In genomic region chr13:59820114-59820513, GRCm38 (mm10) we compare ENCODE assay signal across 8 mouse cellular contexts. TPM values are rescaled to one million over a fixed set of nuclear protein-coding genes. Genes with fewer than 3 reads are reported as not detected.
DNase-seq lines count a peak whose midpoint lies in the region; ATAC-seq and TF ChIP-seq lines count a peak whose summit lies in the region.

No protein-coding gene starts in this region.

- H3K9ac ChIP-seq in forebrain, embryonic 14.5 days (ENCODE audit: low read length) = peak overlapping the region; percentile 46
- H3K9ac ChIP-seq in intestine, postnatal 0 days (ENCODE audit: low read depth, low read length) = no peak overlapping the region

- peaks cover 41% of the 10 kb centered on the region for H3K36me3 ChIP-seq in forebrain, embryonic 14.5 days (ENCODE audit: control insufficient read depth, insufficient read depth, low read length)
- H3K36me3 ChIP-seq in intestine, postnatal 0 days (ENCODE audit: control insufficient read depth, insufficient read depth) = peaks cover 29% of the 10 kb centered on the region
- peaks cover 48% of the 10 kb centered on the region for H3K36me3 ChIP-seq in midbrain, embryonic 10.5 days

- peak overlapping the region; percentile 16; the same call in 1 of the 2 replicates for H3K4me2 ChIP-seq in forebrain, embryonic 14.5 days (ENCODE audit: low read length)
- peak overlapping the region; percentile 66 for H3K4me2 ChIP-seq in intestine, postnatal 0 days (replicated peaks; ENCODE audit: low read depth)

- peak; percentile 38 for DNase-seq in gastrocnemius, adult 18-20 months (ENCODE audit: low spot score)
- no peak for DNase-seq in gastrocnemius, postnatal 25 days
- no peak for DNase-seq in forebrain, embryonic 14.5 days (ENCODE audit: low spot score)
- DNase-seq in midbrain, embryonic 10.5 days (ENCODE audit: low spot score) = no peak
- DNase-seq in left cerebral cortex, postnatal 14 days (ENCODE audit: low spot score in 2 of 2) = no peak
- DNase-seq in embryo, embryonic 9.5 days (ENCODE audit: extremely low spot score) = no peak

- peaks cover 20% of the 10 kb centered on the region for H3K4me1 ChIP-seq in forebrain, embryonic 14.5 days (ENCODE audit: control insufficient read depth, insufficient read depth, low read length)
- no peaks in the 10 kb centered on the region for H3K4me1 ChIP-seq in intestine, postnatal 0 days (replicated peaks; ENCODE audit: control insufficient read depth, insufficient read depth, low read length)
- peaks cover 37% of the 10 kb centered on the region for H3K4me1 ChIP-seq in midbrain, embryonic 10.5 days

- no peak overlapping the region for H3K27ac ChIP-seq in forebrain, embryonic 14.5 days (ENCODE audit: low read depth, low read length)
- H3K27ac ChIP-seq in intestine, postnatal 0 days (ENCODE audit: low read depth, low read length) = no peak overlapping the region
- no peak overlapping the region for H3K27ac ChIP-seq in midbrain, embryonic 10.5 days (replicated peaks)

- no peaks in the 10 kb centered on the region for H3K9me3 ChIP-seq in forebrain, embryonic 14.5 days (replicated peaks; ENCODE audit: control insufficient read depth, low read length)
- H3K9me3 ChIP-seq in intestine, postnatal 0 days (ENCODE audit: control insufficient read depth) = no peaks in the 10 kb centered on the region
- no peaks in the 10 kb centered on the region for H3K9me3 ChIP-seq in midbrain, embryonic 10.5 days (replicated peaks)

- 82% methylated on average over 4 of the region's 4 CpGs for WGBS in forebrain, embryonic 14.5 days
- 64% methylated on average over 4 of the region's 4 CpGs for WGBS in intestine, postnatal 0 days
- WGBS in midbrain, embryonic 10.5 days = 83% methylated on average over 4 of the region's 4 CpGs

- TF ChIP-seq CTCF in intestine, postnatal 0 days (IDR thresholded peaks at IDR 0.05; ENCODE audit: low read depth) = no peak

- no peaks in the 10 kb centered on the region for H3K27me3 ChIP-seq in forebrain, embryonic 14.5 days (replicated peaks; ENCODE audit: control insufficient read depth, insufficient read depth, low read length)
- H3K27me3 ChIP-seq in intestine, postnatal 0 days (replicated peaks; ENCODE audit: control insufficient read depth, insufficient read depth, low read length) = no peaks in the 10 kb centered on the region
- H3K27me3 ChIP-seq in midbrain, embryonic 10.5 days (ENCODE audit: low read depth, poor library complexity, severe bottlenecking) = no peaks in the 10 kb centered on the region

- no peak overlapping the region for H3K4me3 ChIP-seq in forebrain, embryonic 14.5 days (ENCODE audit: low read depth, low read length)
- H3K4me3 ChIP-seq in intestine, postnatal 0 days (ENCODE audit: low read depth, low read length) = peak overlapping the region; percentile 94
- peak overlapping the region; percentile 1; the same call in 1 of the 2 replicates for H3K4me3 ChIP-seq in midbrain, embryonic 10.5 days

- intact Hi-C loops in left cerebral cortex, postnatal 14 days (cut with DNase I) = no loop called here

- no peak for ATAC-seq in forebrain, embryonic 14.5 days
- ATAC-seq in intestine, postnatal 0 days = no peak
- ATAC-seq in frontal cortex, adult (ENCODE audit: low TSS enrichment) = no peak

RNA-seq across cellular contexts. Expression of gene Tut7, which starts 2.8 kb away (rescaled TPM):
- total RNA-seq in gastrocnemius, adult 18-20 months (2021) = 10 to 100 TPM; 36.7 to 38.5 TPM
- total RNA-seq in gastrocnemius, postnatal 25 days (2021) = 10 to 100 TPM; 38.7 to 40.8 TPM
- 33.5 and 43.0 TPM in 2 replicates for polyA plus RNA-seq in forebrain, embryonic 14.5 days (2014; fragmentation: Nextera tagmentation; extraction: Ambion mirVana)
- 50.1 and 55.4 TPM in 2 replicates for polyA plus RNA-seq in intestine, postnatal 0 days (2015; fragmentation: Nextera tagmentation; extraction: Ambion mirVana)
- polyA plus RNA-seq in midbrain, embryonic 10.5 days (2016; fragmentation: Nextera tagmentation; extraction: Ambion mirVana) = 34.8 and 44.6 TPM in 2 replicates
- total RNA-seq in left cerebral cortex, postnatal 14 days (2021) = 10 to 100 TPM; 60.9 to 66.6 TPM

RNA-seq across cellular contexts. Expression of gene Gm49354, which starts 38.1 kb away (rescaled TPM):
- total RNA-seq in gastrocnemius, adult 18-20 months (2021) = not detected
- not detected for total RNA-seq in gastrocnemius, postnatal 25 days (2021)
- polyA plus RNA-seq in forebrain, embryonic 14.5 days (2014; fragmentation: Nextera tagmentation; extraction: Ambion mirVana) = not detected in 2 replicates
- not detected in 2 replicates for polyA plus RNA-seq in intestine, postnatal 0 days (2015; fragmentation: Nextera tagmentation; extraction: Ambion mirVana)
- polyA plus RNA-seq in midbrain, embryonic 10.5 days (2016; fragmentation: Nextera tagmentation; extraction: Ambion mirVana) = not detected in 2 replicates
- not detected for total RNA-seq in left cerebral cortex, postnatal 14 days (2021)

RNA-seq across cellular contexts. Expression of gene Isca1, which starts 50.5 kb away (rescaled TPM):
- total RNA-seq in gastrocnemius, adult 18-20 months (2021) = 100 to 1,000 TPM; 172 to 190 TPM
- total RNA-seq in gastrocnemius, postnatal 25 days (2021) = 100 to 1,000 TPM; 171 to 180 TPM
- 178 and 191 TPM in 2 replicates for polyA plus RNA-seq in forebrain, embryonic 14.5 days (2014; fragmentation: Nextera tagmentation; extraction: Ambion mirVana)
- polyA plus RNA-seq in intestine, postnatal 0 days (2015; fragmentation: Nextera tagmentation; extraction: Ambion mirVana) = 81.4 and 84.5 TPM in 2 replicates
- polyA plus RNA-seq in midbrain, embryonic 10.5 days (2016; fragmentation: Nextera tagmentation; extraction: Ambion mirVana) = 103 and 110 TPM in 2 replicates
- 100 to 1,000 TPM; 119 to 121 TPM for total RNA-seq in left cerebral cortex, postnatal 14 days (2021)
